11 mouse cellular contexts compared by ENCODE assay signal in the genomic region with DNA sequence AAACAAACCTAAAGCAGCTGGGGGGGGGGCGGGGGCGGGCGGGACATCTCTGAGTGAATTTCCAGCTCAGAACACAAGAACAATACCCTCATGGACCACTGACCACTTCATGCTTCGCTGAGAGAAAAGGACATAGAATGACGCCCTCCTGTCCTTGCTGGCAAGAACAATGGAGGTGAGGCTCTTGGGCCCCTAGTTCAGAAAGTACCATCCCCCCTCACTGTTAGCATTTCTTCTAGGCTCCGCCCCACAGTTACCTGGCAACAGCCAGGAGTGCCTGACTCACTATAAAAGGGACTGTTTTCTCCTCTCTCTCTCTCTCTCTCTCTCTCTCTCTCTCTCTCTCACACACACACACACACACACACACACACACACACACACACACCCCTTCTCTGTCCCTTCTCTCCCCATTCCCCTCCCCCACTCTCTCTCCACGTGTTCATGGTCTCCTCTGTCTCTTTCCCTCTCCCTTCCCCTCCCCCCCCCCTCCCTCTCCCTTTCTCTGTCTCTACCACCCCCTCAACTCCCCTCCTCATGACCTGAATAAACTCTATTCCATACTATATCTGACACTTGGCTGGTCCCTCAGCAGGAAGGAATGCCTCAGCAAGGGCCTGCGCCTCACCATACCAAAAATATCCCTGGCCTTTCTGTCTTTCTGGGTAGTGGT. TPM values are rescaled to one million over a fixed set of nuclear protein-coding genes. Genes with fewer than 3 reads are reported as not detected.
DNase-seq lines count a peak whose midpoint lies in the region; ATAC-seq and TF ChIP-seq lines count a peak whose summit lies in the region.
"Had no signal": no experiment of that assay in that cellular context is flagged by ENCODE, and none has a peak within 500 bp of the region (broad histone marks: within the 10 kb centered on the region; RNA-seq: fewer than 3 reads in every experiment).

No protein-coding gene starts in this region.

- WGBS in forebrain, embryonic 12.5 days: 14% methylated on average over 8 of the region's 8 CpGs
- 20% methylated on average over 8 of the region's 8 CpGs for WGBS in forebrain, embryonic 13.5 days
- whole genome bisulfite sequencing in forebrain, postnatal 0 days: 25% methylated on average over 8 of the region's 8 CpGs
- 20% methylated on average over 8 of the region's 8 CpGs for WGBS in midbrain, embryonic 13.5 days

- no peak overlapping the region for H3K4me3 ChIP-seq in forebrain, embryonic 12.5 days (replicated peaks)
- no peak overlapping the region for H3K4me3 ChIP-seq in forebrain, embryonic 13.5 days
- H3K4me3 ChIP-seq in forebrain, postnatal 0 days (ENCODE audit: low read depth, low read length): no peak overlapping the region
- no peak overlapping the region for H3K4me3 ChIP-seq in midbrain, embryonic 13.5 days (replicated peaks)
- H3K4me3 ChIP-seq in gastrocnemius, adult 2 months: no peak overlapping the region

- no peak for TF ChIP-seq CTCF in forebrain, postnatal 0 days (IDR thresholded peaks at IDR 0.05; ENCODE audit: low read depth)
- no peak for TF ChIP-seq CTCF in gastrocnemius, adult 2 months (IDR thresholded peaks at IDR 0.05)

- H3K27me3 ChIP-seq in forebrain, embryonic 12.5 days: no peaks in the 10 kb centered on the region
- H3K27me3 ChIP-seq in forebrain, embryonic 13.5 days: no peaks in the 10 kb centered on the region
- no peaks in the 10 kb centered on the region for H3K27me3 ChIP-seq in forebrain, postnatal 0 days (ENCODE audit: insufficient read depth, low read length)
- no peaks in the 10 kb centered on the region for H3K27me3 ChIP-seq in midbrain, embryonic 13.5 days

- no peak overlapping the region for H3K27ac ChIP-seq in forebrain, embryonic 12.5 days
- no peak overlapping the region for H3K27ac ChIP-seq in forebrain, embryonic 13.5 days
- no peak overlapping the region for H3K27ac ChIP-seq in forebrain, postnatal 0 days (ENCODE audit: low read depth, low read length)
- no peak overlapping the region for H3K27ac ChIP-seq in midbrain, embryonic 13.5 days
- no peak overlapping the region for H3K27ac ChIP-seq in gastrocnemius, adult 2 months
- H3K27ac ChIP-seq: liver, embryonic 14.5 days had no signal

- H3K4me1 ChIP-seq in forebrain, embryonic 12.5 days: peaks cover 12% of the 10 kb centered on the region
- H3K4me1 ChIP-seq in forebrain, embryonic 13.5 days: peaks cover 7% of the 10 kb centered on the region
- H3K4me1 ChIP-seq in forebrain, postnatal 0 days (ENCODE audit: insufficient read depth): no peaks in the 10 kb centered on the region
- H3K4me1 ChIP-seq in midbrain, embryonic 13.5 days (replicated peaks): peaks cover 10% of the 10 kb centered on the region

- H3K36me3 ChIP-seq in forebrain, embryonic 12.5 days (replicated peaks): no peaks in the 10 kb centered on the region
- H3K36me3 ChIP-seq in forebrain, embryonic 13.5 days (ENCODE audit: poor library complexity, severe bottlenecking): no peaks in the 10 kb centered on the region
- H3K36me3 ChIP-seq in forebrain, postnatal 0 days (ENCODE audit: insufficient read depth): no peaks in the 10 kb centered on the region
- H3K36me3 ChIP-seq in midbrain, embryonic 13.5 days: no peaks in the 10 kb centered on the region

- H3K9me3 ChIP-seq in forebrain, embryonic 12.5 days: no peaks in the 10 kb centered on the region
- H3K9me3 ChIP-seq in forebrain, embryonic 13.5 days (replicated peaks): no peaks in the 10 kb centered on the region
- no peaks in the 10 kb centered on the region for H3K9me3 ChIP-seq in forebrain, postnatal 0 days (ENCODE audit: low read length)
- H3K9me3 ChIP-seq in midbrain, embryonic 13.5 days: no peaks in the 10 kb centered on the region

- no peak overlapping the region for H3K9ac ChIP-seq in forebrain, embryonic 12.5 days
- no peak overlapping the region for H3K9ac ChIP-seq in forebrain, embryonic 13.5 days
- no peak overlapping the region for H3K9ac ChIP-seq in forebrain, postnatal 0 days
- no peak overlapping the region for H3K9ac ChIP-seq in midbrain, embryonic 13.5 days (replicated peaks)
- H3K9ac ChIP-seq: liver, embryonic 14.5 days had no signal

- ATAC-seq in forebrain, embryonic 12.5 days (ENCODE audit: low FRiP score): peak; percentile 20; the same call in 1 of the 2 replicates
- no peak for ATAC-seq in forebrain, embryonic 13.5 days
- 0 out of 2 replicates have a peak, but pooled peaks have one; percentile 39 for ATAC-seq in forebrain, postnatal 0 days
- ATAC-seq in midbrain, embryonic 13.5 days: peak; percentile 29; the same call in 1 of the 2 replicates

- H3K4me2 ChIP-seq in forebrain, embryonic 12.5 days: 0 out of 2 replicates have a peak overlapping the region, but pooled peaks have one; percentile 8
- no peak overlapping the region for H3K4me2 ChIP-seq in forebrain, embryonic 13.5 days
- H3K4me2 ChIP-seq in forebrain, postnatal 0 days (ENCODE audit: low read depth): no peak overlapping the region
- H3K4me2 ChIP-seq in midbrain, embryonic 13.5 days (replicated peaks): no peak overlapping the region

- intact Hi-C loops in gastrocnemius, adult 2 months (cut with DNase I): no loop called here

- DNase-seq in ES-CJ7 (ENCODE audit: low read depth, low spot score): peak; percentile 93
- DNase-seq in forebrain, postnatal 0 days: no peak
- DNase-seq in ovary, adult 18-20 months (ENCODE audit: low spot score): no peak
- no peak for DNase-seq in thymus, postnatal 14 days
- no peak for DNase-seq in gastrocnemius, adult 2 months

RNA-seq across cellular contexts. Expression of a gene that starts 4.6 kb away (rescaled TPM):
- 0.11 TPM in 1 of 2 replicates, not detected in the other for polyA plus RNA-seq in forebrain, embryonic 12.5 days (2016; fragmentation: Nextera tagmentation; extraction: Ambion mirVana)
- 0.17 and 0.18 TPM in 2 replicates for polyA plus RNA-seq in forebrain, embryonic 13.5 days (2015; fragmentation: Nextera tagmentation; extraction: Ambion mirVana)
- 0.38 TPM in 1 of 2 replicates, not detected in the other for total RNA-seq in forebrain, postnatal 0 days (2014; rRNA removed)
- 0.18 and 0.19 TPM in 2 replicates for polyA plus RNA-seq in forebrain, postnatal 0 days (2015; fragmentation: Nextera tagmentation; extraction: Ambion mirVana)
- polyA plus RNA-seq in midbrain, embryonic 13.5 days (2015; fragmentation: Nextera tagmentation; extraction: Ambion mirVana): 0.45 and 0.62 TPM in 2 replicates
- not detected for total RNA-seq in gastrocnemius, adult 2 months (2021)
- total RNA-seq: granulocyte monocyte progenitor cell, adult 5-6 weeks; layer of hippocampus, postnatal 14 days had no signal
